Mouse (Mus musculus): ENCODE measurements at regions not wholly inside any gene's neighbourhood (a gene's known extent, or its start where the extent isn't known, plus 50 kb on each side); places are given as distances from the start of the nearest gene placed in this dataset.

GRCm38 (mm10) chr16:12901996-12902319 lies 207.5 kb upstream of the Ercc4 start:
- H3K27ac ChIP-seq = no peak overlapping the region
- H3K4me1 ChIP-seq = no peaks in the 10 kb centered on the region
- no peaks in the 10 kb centered on the region for H3K9me3 ChIP-seq (replicated peaks)
- no peak overlapping the region for H3K4me3 ChIP-seq
- H3K27me3 ChIP-seq (ENCODE audit: low read depth, poor library complexity, severe bottlenecking) = no peaks in the 10 kb centered on the region
- H3K36me3 ChIP-seq = no peaks in the 10 kb centered on the region
- DNase-seq (ENCODE audit: low spot score) = no peak

DNA sequence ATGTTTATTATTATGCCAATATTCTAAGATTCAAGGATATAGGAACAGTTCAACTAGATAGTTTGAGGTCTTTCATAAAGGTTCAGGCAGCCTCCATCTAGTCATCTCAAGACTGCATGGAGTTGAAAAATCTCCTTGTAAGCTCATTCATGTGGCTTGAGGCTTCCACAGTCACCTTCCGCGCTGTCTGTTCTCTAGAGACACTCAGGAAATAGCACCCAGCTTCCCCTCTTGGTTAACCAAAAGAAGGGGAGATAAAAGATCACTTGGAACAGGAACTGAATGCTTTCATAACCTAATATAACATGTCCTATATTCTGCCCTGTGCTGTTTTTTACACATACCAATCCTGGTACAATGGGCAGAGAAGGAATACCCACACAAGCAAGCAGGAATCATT lies 206.3 kb upstream of the Ercc4 start:
- no peaks in the 10 kb centered on the region for H3K36me3 ChIP-seq
- WGBS = 84% methylated on average over 2 of the region's 2 CpGs
- no peak overlapping the region for H3K4me3 ChIP-seq
- H3K9me3 ChIP-seq (replicated peaks) = no peaks in the 10 kb centered on the region
- DNase-seq (ENCODE audit: low spot score) = no peak
- no peaks in the 10 kb centered on the region for H3K4me1 ChIP-seq
- no peak overlapping the region for H3K27ac ChIP-seq
- H3K27me3 ChIP-seq (ENCODE audit: low read depth, poor library complexity, severe bottlenecking) = no peaks in the 10 kb centered on the region

- 68% methylated on average over 1 of the region's 1 CpGs for WGBS
Measured at GRCm38 (mm10) chr16:12904937-12905336, 204.5 kb upstream of the Ercc4 start.

DNA sequence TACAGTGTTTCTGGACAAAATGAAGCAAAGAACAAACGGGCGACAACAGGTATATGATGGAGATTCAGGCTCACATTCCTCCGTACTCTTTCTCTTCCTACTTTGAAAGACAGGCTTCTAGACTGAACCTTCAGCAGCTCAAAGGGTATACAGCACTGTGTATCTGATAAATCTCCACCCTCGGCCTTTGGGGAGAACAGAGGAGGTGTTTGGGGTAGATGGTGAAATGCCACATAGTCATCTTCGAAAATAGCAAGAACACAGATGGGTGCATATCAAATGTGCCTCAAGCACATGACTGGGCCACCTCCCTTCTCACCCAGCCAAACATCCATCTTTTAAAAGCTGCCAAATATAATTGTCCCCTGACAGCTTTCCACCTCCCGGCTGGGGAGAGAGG lies 184.8 kb upstream of the Ercc4 start:
- 88% methylated on average over 6 of the region's 6 CpGs for WGBS
- H3K4me1 ChIP-seq = no peaks in the 10 kb centered on the region
- no peak for DNase-seq (ENCODE audit: low spot score)

More at GRCm38 (mm10) chr16:12904937-12905336, 204.5 kb upstream of the Ercc4 start:
- H3K27ac ChIP-seq = no peak overlapping the region
- H3K9me3 ChIP-seq (replicated peaks) = no peaks in the 10 kb centered on the region
- H3K4me3 ChIP-seq = no peak overlapping the region
- no peak for DNase-seq (ENCODE audit: low spot score)
- H3K27me3 ChIP-seq (ENCODE audit: low read depth, poor library complexity, severe bottlenecking) = no peaks in the 10 kb centered on the region
- H3K4me1 ChIP-seq = no peaks in the 10 kb centered on the region
- no peaks in the 10 kb centered on the region for H3K36me3 ChIP-seq

DNA sequence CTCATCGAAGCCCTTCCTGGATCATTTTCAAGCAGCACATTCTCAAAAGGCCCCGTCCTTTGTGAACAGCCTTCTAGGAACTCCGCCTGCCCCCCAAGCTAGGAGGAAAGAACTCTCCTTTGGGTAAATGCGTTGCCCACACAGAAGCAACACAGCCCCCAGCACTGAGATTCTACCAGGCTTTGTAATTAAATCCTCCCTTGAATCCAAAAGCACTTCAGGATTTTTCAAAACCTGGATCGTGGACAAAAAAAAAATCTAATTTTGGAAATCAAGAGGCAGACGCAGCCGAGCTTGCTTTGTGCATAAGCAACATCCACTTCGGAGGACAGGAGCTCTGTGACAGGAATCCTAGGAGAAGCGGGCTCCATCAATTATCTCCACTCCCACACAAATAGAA lies 183.6 kb upstream of the Ercc4 start:
- Histone ChIP-seq H3K36me3 (no peaks in the 10 kb centered on the region), H3K27ac (no peak overlapping the region), H3K27me3 (ENCODE audit: low read depth, poor library complexity, severe bottlenecking) (no peaks in the 10 kb centered on the region), H3K9me3 (replicated peaks) (no peaks in the 10 kb centered on the region), H3K4me3 (no peak overlapping the region), H3K4me1 (no peaks in the 10 kb centered on the region)
- WGBS = 91% methylated on average over 9 of the region's 9 CpGs
- DNase-seq (ENCODE audit: low spot score) = no peak

More for the DNA sequence above, 184.8 kb upstream of the Ercc4 start:
- Histone ChIP-seq H3K36me3 (no peaks in the 10 kb centered on the region), H3K9me3 (replicated peaks) (no peaks in the 10 kb centered on the region), H3K27me3 (ENCODE audit: low read depth, poor library complexity, severe bottlenecking) (no peaks in the 10 kb centered on the region), H3K4me3 (no peak overlapping the region), H3K27ac (no peak overlapping the region)

DNA sequence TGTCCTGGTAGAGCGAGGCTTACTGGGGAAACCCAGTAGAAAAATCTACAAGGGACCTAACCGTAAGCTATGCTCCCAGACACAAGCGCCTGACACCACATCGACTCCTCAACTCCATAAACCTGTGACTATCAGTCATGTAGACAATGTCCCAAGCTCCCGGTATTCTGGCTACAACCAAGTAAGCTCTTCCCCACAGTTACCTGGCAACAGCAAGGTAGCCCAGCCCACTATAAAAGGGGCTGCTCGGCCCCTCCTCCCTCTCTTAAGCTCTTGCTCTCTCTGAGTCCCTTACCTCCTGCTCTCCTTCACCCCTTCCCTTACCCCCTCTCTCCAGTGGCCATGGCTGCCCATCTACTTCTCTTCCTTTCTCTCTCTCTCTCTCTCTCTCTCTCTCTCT lies 178.4 kb upstream of the Ercc4 start:
- DNase-seq (ENCODE audit: low spot score) = no peak

DNA sequence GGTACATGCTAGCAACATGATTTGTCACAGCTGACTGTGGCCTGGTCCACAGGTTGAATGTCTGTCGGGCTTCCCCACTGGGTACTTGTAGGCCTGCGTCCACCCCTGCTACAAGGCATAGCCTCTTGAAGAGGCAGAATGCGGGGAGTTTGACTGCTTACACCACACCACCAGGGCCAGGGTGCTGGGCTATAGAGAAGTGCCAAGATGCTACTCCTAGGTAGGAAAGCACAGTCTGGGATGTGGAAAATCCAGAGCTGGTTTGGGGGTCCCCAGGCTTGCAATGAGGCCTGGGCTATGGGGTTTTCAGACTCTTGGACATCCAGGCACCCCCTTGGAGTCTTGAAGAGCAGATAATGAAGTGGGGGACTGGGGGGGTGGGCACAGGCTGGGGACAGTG lies 176.5 kb upstream of the Ercc4 start:
- no peaks in the 10 kb centered on the region for H3K4me1 ChIP-seq
- 93% methylated on average over 3 of the region's 3 CpGs for WGBS
- DNase-seq (ENCODE audit: low spot score) = no peak
- H3K4me3 ChIP-seq = no peak overlapping the region
- H3K27me3 ChIP-seq (ENCODE audit: low read depth, poor library complexity, severe bottlenecking) = no peaks in the 10 kb centered on the region
- H3K27ac ChIP-seq = no peak overlapping the region
- H3K9me3 ChIP-seq (replicated peaks) = no peaks in the 10 kb centered on the region
- no peaks in the 10 kb centered on the region for H3K36me3 ChIP-seq

More for the DNA sequence above, 178.4 kb upstream of the Ercc4 start:
- H3K36me3 ChIP-seq = no peaks in the 10 kb centered on the region
- H3K4me1 ChIP-seq = no peaks in the 10 kb centered on the region
- no peaks in the 10 kb centered on the region for H3K9me3 ChIP-seq (replicated peaks)
- no peaks in the 10 kb centered on the region for H3K27me3 ChIP-seq (ENCODE audit: low read depth, poor library complexity, severe bottlenecking)
- H3K27ac ChIP-seq = no peak overlapping the region
- H3K4me3 ChIP-seq = no peak overlapping the region
- WGBS = 87% methylated on average over 6 of the region's 6 CpGs

GRCm38 (mm10) chr16:12934586-12934985 lies 174.9 kb upstream of the Ercc4 start:
- H3K27ac ChIP-seq = no peak overlapping the region
- WGBS = 84% methylated on average over 7 of the region's 7 CpGs
- no peaks in the 10 kb centered on the region for H3K27me3 ChIP-seq (ENCODE audit: low read depth, poor library complexity, severe bottlenecking)
- H3K9me3 ChIP-seq (replicated peaks) = no peaks in the 10 kb centered on the region
- H3K4me3 ChIP-seq = no peak overlapping the region
- H3K36me3 ChIP-seq = no peaks in the 10 kb centered on the region
- no peak for DNase-seq (ENCODE audit: low spot score)
- no peaks in the 10 kb centered on the region for H3K4me1 ChIP-seq

GRCm38 (mm10) chr16:12935266-12935665 lies 174.2 kb upstream of the Ercc4 start:
- Histone ChIP-seq H3K27ac (no peak overlapping the region), H3K4me3 (no peak overlapping the region), H3K27me3 (ENCODE audit: low read depth, poor library complexity, severe bottlenecking) (no peaks in the 10 kb centered on the region), H3K36me3 (no peaks in the 10 kb centered on the region), H3K9me3 (replicated peaks) (no peaks in the 10 kb centered on the region), H3K4me1 (no peaks in the 10 kb centered on the region)
- DNase-seq (ENCODE audit: low spot score) = no peak
- WGBS = 90% methylated on average over 2 of the region's 2 CpGs

DNA sequence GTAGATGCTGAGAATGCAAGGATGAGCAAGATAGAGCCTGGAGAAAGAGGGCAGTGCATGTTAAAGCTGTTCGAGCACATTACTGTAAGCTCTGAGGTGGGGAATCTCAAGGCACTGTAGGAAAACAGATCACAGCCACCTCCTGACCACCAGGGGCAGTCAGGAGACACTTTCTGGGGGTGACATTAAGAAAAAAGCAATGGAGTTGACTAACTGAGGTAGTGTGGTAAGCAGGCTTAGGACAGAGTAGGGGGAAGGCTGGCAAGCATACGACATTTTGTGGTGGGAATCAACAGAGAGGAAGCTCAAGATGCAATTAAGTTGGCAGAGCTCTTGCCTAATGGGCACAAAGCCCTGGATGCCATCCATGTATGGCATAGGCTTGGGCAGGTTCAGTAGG lies 172.9 kb upstream of the Ercc4 start:
- no peaks in the 10 kb centered on the region for H3K4me1 ChIP-seq
- H3K4me3 ChIP-seq = no peak overlapping the region
- no peak for DNase-seq (ENCODE audit: low spot score)
- no peaks in the 10 kb centered on the region for H3K27me3 ChIP-seq (ENCODE audit: low read depth, poor library complexity, severe bottlenecking)
- no peaks in the 10 kb centered on the region for H3K36me3 ChIP-seq
- no peak overlapping the region for H3K27ac ChIP-seq
- WGBS = 88% methylated on average over 2 of the region's 2 CpGs
- H3K9me3 ChIP-seq (replicated peaks) = no peaks in the 10 kb centered on the region

- Histone ChIP-seq H3K27me3 (ENCODE audit: low read depth, poor library complexity, severe bottlenecking) (no peaks in the 10 kb centered on the region), H3K27ac (no peak overlapping the region), H3K4me3 (no peak overlapping the region), H3K36me3 (no peaks in the 10 kb centered on the region), H3K4me1 (no peaks in the 10 kb centered on the region), H3K9me3 (replicated peaks) (no peaks in the 10 kb centered on the region)
- 89% methylated on average over 2 of the region's 2 CpGs for WGBS
- DNase-seq (ENCODE audit: low spot score) = no peak
Measured at GRCm38 (mm10) chr16:12938563-12938962, 170.9 kb upstream of the Ercc4 start.

DNA sequence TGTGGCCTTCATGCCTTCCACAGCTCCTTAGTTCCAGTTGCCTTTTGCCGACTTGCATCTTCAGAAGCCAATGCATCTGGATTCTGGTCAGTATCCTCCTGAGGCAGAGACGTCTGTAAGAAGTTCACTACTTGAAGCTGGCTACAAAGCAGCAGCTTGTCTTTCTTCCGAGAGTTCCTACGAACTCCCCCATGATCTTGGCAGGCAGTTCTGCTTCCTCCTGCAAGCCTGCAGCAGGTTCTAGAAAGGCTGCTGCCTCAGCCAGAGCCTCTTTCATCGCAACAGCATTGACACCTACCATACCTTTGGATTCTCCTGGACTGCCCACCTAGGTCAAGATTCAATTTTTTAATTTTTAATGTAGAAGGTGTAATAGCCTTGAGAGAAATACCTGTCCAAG lies 158.3 kb upstream of the Ercc4 start:
- DNase-seq (ENCODE audit: low spot score) = no peak
- Histone ChIP-seq H3K9me3 (replicated peaks) (no peaks in the 10 kb centered on the region), H3K36me3 (no peaks in the 10 kb centered on the region), H3K27me3 (ENCODE audit: low read depth, poor library complexity, severe bottlenecking) (no peaks in the 10 kb centered on the region), H3K4me3 (no peak overlapping the region), H3K4me1 (no peaks in the 10 kb centered on the region), H3K27ac (no peak overlapping the region)
- WGBS = 89% methylated on average over 5 of the region's 5 CpGs

DNA sequence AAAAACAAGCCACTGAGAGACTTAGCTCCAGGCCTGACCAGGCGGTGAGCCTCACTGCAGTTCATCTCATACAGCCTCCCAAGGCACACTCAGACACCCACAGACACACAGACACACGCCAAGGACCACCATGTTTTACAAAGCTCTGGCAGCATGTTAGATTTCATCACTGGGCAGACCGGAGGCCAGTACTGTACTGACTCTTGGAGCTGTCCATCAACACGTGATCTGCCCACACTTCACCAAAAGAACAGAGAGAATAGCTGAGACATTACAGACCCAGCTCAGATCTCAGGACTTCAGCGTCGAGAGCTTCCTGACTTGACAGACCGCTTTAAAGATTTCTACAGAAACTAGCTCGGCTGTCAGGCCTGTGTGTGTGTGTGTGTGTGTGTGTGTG lies 155.5 kb upstream of the Ercc4 start:
- Histone ChIP-seq H3K9me3 (replicated peaks) (no peaks in the 10 kb centered on the region), H3K27ac (no peak overlapping the region), H3K27me3 (ENCODE audit: low read depth, poor library complexity, severe bottlenecking) (no peaks in the 10 kb centered on the region), H3K4me1 (no peaks in the 10 kb centered on the region), H3K36me3 (no peaks in the 10 kb centered on the region), H3K4me3 (no peak overlapping the region)
- no peak for DNase-seq (ENCODE audit: low spot score)
- WGBS = 77% methylated on average over 8 of the region's 8 CpGs

DNA sequence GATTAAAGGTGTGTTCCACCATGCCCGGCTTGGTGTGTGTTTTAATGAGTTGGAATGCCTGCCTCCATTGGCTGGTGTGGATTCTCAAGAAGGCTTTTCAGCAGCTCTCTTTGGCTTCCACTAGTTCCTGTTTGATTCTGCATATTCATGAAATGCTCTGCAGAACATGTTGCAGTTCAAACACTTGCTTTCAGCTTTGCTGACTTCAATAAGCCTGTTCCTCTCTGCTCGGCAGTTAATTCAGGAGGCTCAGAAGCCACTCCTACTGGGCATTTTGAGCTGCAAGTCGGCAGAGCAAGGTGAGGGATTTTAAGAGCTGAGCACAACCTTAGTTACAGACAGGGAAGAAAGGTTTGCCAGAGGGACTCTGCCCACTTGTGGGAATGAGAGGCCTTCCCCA lies 153.1 kb upstream of the Ercc4 start:
- WGBS = 81% methylated on average over 3 of the region's 3 CpGs

More for the DNA sequence above, 153.1 kb upstream of the Ercc4 start:
- Histone ChIP-seq H3K9me3 (replicated peaks) (no peaks in the 10 kb centered on the region), H3K36me3 (no peaks in the 10 kb centered on the region), H3K27me3 (ENCODE audit: low read depth, poor library complexity, severe bottlenecking) (no peaks in the 10 kb centered on the region), H3K27ac (no peak overlapping the region), H3K4me1 (no peaks in the 10 kb centered on the region), H3K4me3 (no peak overlapping the region)
- no peak for DNase-seq (ENCODE audit: low spot score)
